Mouse (Mus musculus) lung, embryonic 16.5 days (tissue): Measurements from ENCODE around the gene Olfr1257. TPM values are rescaled to one million over a fixed set of nuclear protein-coding genes. Genes with fewer than 3 reads are reported as not detected.
"Not testable (repeated sequence)": the region's sequence is repeated elsewhere in the genome, so short reads cannot be mapped to it uniquely, and the experiment has no call there.

Source experiments
- ATAC-seq: fragments of 200-750 bp; cut with Nextera tagmentation; 2 replicates; pipeline ENCODE4 v1.8.0; 2017; ENCODE audit warnings: low read depth, mild to moderate bottlenecking, moderate library complexity
- H3K27ac ChIP-seq: fragments of 300-500 bp; sonication (generic); 2 replicates; pipeline ENCODE4 v1.5.1; 2014; ENCODE audit warnings: mild to moderate bottlenecking, control low read depth, low read length
- H3K27me3 ChIP-seq: fragments of 300-500 bp; sonication (generic); 2 replicates; pipeline ENCODE4 v1.6.1; 2014; ENCODE audit warnings: low read depth, low read length, mixed read lengths; ENCODE audit not compliant: control insufficient read depth, insufficient read depth
- H3K36me3 ChIP-seq: fragments of 300-500 bp; sonication (generic); 2 replicates; pipeline ENCODE4 v1.6.1; 2014; ENCODE audit warnings: low read length; ENCODE audit not compliant: control insufficient read depth, insufficient read depth
- H3K4me1 ChIP-seq: fragments of 300-500 bp; sonication (generic); replicated peaks from 2 replicates; pipeline ENCODE4 v1.6.1; 2014; ENCODE audit warnings: low read length, mixed read lengths; ENCODE audit not compliant: control insufficient read depth, insufficient read depth
- H3K4me2 ChIP-seq: fragments of 300-500 bp; sonication (generic); 2 replicates; pipeline ENCODE4 v1.6.1; 2014; ENCODE audit warnings: low read depth, low read length, control low read depth
- H3K4me3 ChIP-seq: fragments of 300-500 bp; sonication (generic); 2 replicates; pipeline ENCODE4 v1.5.1; 2014; ENCODE audit warnings: mild to moderate bottlenecking, low read length, control low read depth
- H3K9ac ChIP-seq: fragments of 300-500 bp; sonication (generic); 2 replicates; pipeline ENCODE4 v1.6.1; 2014; ENCODE audit warnings: low read length, control low read depth
- H3K9me3 ChIP-seq: fragments of 300-500 bp; sonication (generic); 2 replicates; pipeline ENCODE4 v1.6.1; 2016; ENCODE audit warnings: low read length; ENCODE audit not compliant: control insufficient read depth
- WGBS: fragments of 180-500 bp; shearing (Covaris S2); extraction: QIAGEN DNeasy Blood & Tissue Kit; methylation state at CpG from one replicate; pipeline ENCODE4 v1.1.7; 2014; 5-methylcytosine and 5-hydroxymethylcytosine counted together
- polyA plus RNA-seq: library from polyadenylated mRNA; unstranded; fragments of >200 nt; fragmentation: Nextera tagmentation; extraction: Ambion mirVana; gene quantifications from 2 replicates; pipeline ENCODE4 v1.2.1, GENCODE M21; 2015

Gene Olfr1257
- polyA plus RNA-seq = not detected in 2 replicates

- 74% methylated on average over 1 of the region's 1 CpGs for WGBS
- no peak for ATAC-seq
Measured at GRCm38 (mm10) chr2:89878137-89878536, at the start of gene Olfr1257. TSS of gene Olfr1257 (plus strand) at chr2:89878437.

DNA sequence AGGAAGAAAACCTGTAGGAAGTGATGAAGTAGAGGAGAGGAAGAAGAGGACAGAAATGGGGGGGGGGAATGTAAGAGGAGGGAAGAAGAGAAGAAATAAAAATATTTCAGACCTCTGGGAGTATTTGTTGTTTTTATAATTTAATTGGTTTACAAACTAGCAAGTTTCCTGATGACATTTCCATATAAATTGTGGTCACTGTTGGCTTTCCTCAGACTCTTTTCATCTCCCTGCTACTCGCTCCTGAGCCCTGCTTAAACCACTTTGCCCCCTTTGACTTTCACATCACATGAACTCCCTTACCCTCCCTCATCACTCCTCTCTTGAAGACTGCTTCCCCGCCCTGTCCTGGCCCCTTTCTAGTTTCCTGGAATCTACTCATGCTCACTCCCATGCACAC, 36.8 kb upstream of the Olfr1257 start, which contains the start of gene Olfr1256:
TSS of gene Olfr1256 (minus strand) at position 101 of the 400 bp plus-strand sequence.
- 50% methylated on average over 2 of the region's 2 CpGs for WGBS
- H3K9me3 ChIP-seq = no peaks in the 10 kb centered on the region

More at GRCm38 (mm10) chr2:89878137-89878536, at the start of gene Olfr1257:
- Histone ChIP-seq H3K27ac (no peak within 1 kb of the TSS), H3K4me3 (no peak within 1 kb of the TSS), H3K4me2 (no peak within 1 kb of the TSS), H3K36me3 (no peaks in the 10 kb centered on the region), H3K9me3 (no peaks in the 10 kb centered on the region), H3K9ac (no peak within 1 kb of the TSS), H3K4me1 (no peaks in the 10 kb centered on the region), H3K27me3 (no peaks in the 10 kb centered on the region)

DNA sequence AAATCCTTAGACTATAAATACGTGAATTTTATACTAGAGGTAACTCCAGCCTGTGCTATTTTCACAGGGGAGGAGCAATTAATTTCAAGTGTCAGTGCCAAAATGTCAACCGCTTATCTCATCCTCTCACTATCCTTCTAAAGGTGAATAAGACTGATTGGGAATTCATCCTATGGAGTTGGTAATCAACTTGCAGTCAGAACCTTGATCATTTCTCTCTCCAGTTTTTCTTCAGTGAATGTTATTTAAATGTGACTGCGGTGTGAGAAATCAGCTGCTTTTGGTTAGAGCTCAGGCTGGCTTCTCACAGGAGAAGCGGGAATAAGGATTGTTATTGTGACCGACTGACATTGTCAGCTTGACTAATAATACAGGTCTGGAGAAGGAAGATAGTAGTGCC, 30.1 kb upstream of the Olfr1257 start, which contains the start of gene Olfr48:
TSS of gene Olfr48 (minus strand) at position 101 of the 400 bp plus-strand sequence.
- Histone ChIP-seq H3K9ac (no peak within 1 kb of the TSS), H3K9me3 (no peaks in the 10 kb centered on the region), H3K4me2 (no peak within 1 kb of the TSS), H3K27me3 (no peaks in the 10 kb centered on the region), H3K36me3 (no peaks in the 10 kb centered on the region), H3K4me1 (no peaks in the 10 kb centered on the region), H3K4me3 (no peak within 1 kb of the TSS), H3K27ac (no peak within 1 kb of the TSS)
- ATAC-seq = no peak
- WGBS = 68% methylated on average over 5 of the region's 5 CpGs

More for the DNA sequence above, 36.8 kb upstream of the Olfr1257 start, which contains the start of gene Olfr1256:
- H3K9ac ChIP-seq = no peak within 1 kb of the TSS
- H3K36me3 ChIP-seq = no peaks in the 10 kb centered on the region
- no peak within 1 kb of the TSS for H3K27ac ChIP-seq
- H3K4me2 ChIP-seq = no peak within 1 kb of the TSS
- H3K4me3 ChIP-seq = no peak within 1 kb of the TSS
- H3K4me1 ChIP-seq = no peaks in the 10 kb centered on the region
- H3K27me3 ChIP-seq = no peaks in the 10 kb centered on the region
- no peak for ATAC-seq

DNA sequence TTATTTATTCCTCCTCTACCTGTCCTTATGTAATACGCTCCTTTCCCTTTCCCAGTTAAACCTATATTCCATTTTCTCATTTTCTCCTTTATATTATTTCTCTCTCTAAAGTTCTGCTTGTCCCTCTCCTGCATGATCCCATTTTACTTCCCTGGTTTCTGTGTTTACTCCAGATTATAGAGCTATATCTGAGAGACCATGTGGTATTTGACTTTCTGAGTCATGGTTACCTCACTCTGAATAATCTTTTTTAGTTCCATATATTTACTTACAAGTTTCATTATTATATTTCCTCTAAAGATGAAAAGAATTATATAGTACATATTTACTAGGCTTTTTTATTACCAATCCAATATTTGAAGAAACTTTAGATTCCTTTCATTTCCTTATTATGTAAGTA, 29.0 kb upstream of the Olfr1257 start:
- WGBS = 77% methylated on average over 1 of the region's 1 CpGs
- no peak overlapping the region for H3K4me2 ChIP-seq
- H3K4me3 ChIP-seq = no peak overlapping the region
- no peak overlapping the region for H3K9ac ChIP-seq
- H3K27ac ChIP-seq = no peak overlapping the region
- H3K9me3 ChIP-seq = no peaks in the 10 kb centered on the region
- H3K36me3 ChIP-seq = no peaks in the 10 kb centered on the region
- ATAC-seq = no peak
- no peaks in the 10 kb centered on the region for H3K27me3 ChIP-seq
- no peaks in the 10 kb centered on the region for H3K4me1 ChIP-seq

DNA sequence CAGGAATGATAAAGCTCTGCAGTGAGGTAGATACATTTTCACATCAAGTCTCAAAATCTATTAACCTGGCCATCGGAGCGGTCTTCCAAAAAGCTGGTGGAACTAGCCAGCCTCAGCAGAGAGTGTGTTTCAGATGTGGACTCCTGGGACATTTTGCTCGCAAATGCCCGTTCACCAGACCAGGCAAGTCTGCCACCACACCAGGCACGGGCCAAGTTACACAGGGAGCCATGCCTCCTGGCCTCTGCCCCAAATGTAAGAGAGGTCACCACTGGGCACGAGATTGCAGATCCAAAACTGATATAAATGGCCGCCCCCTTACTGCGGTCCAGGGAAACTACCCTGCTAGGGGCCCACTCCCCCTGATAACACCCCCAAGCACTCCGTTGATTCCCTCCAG, 34.4 kb downstream of the Olfr1257 start:
- not testable (repeated sequence) for H3K4me1 ChIP-seq, H3K27me3 ChIP-seq, H3K9me3 ChIP-seq, H3K36me3 ChIP-seq, H3K9ac ChIP-seq, H3K4me2 ChIP-seq, H3K27ac ChIP-seq, ATAC-seq, H3K4me3 ChIP-seq
- WGBS = 84% methylated on average over 9 of the region's 9 CpGs

- H3K36me3 ChIP-seq = no peaks in the 10 kb centered on the region
- no peaks in the 10 kb centered on the region for H3K9me3 ChIP-seq
- ATAC-seq = no peak
- no peak within 1 kb of the TSS for H3K27ac ChIP-seq
- H3K4me2 ChIP-seq = no peak within 1 kb of the TSS
- H3K4me3 ChIP-seq = no peak within 1 kb of the TSS
- no peak within 1 kb of the TSS for H3K9ac ChIP-seq
- H3K4me1 ChIP-seq = no peaks in the 10 kb centered on the region
- H3K27me3 ChIP-seq = no peaks in the 10 kb centered on the region
Measured at GRCm38 (mm10) chr2:89927009-89927408, 48.8 kb downstream of the Olfr1257 start, which contains the start of gene Olfr1258. TSS of gene Olfr1258 (plus strand) at chr2:89927309.

Other genes with a start within 250 kb of the Olfr1257 start
- gene Olfr1249, start 243.5 kb upstream of the Olfr1257 start, polyA plus RNA-seq = not detected in 2 replicates
- gene Olfr1250, start 217.0 kb upstream of the Olfr1257 start, polyA plus RNA-seq = not detected in 2 replicates
- gene Olfr1251, start 206.5 kb upstream of the Olfr1257 start, polyA plus RNA-seq = not detected in 2 replicates
- not detected in 2 replicates for gene Olfr1252, start 153.4 kb upstream of the Olfr1257 start, polyA plus RNA-seq
- gene Olfr1253, start 121.3 kb upstream of the Olfr1257 start, polyA plus RNA-seq = not detected in 2 replicates
- gene Olfr1254, start 84.8 kb upstream of the Olfr1257 start, polyA plus RNA-seq = not detected in 2 replicates
- not detected in 2 replicates for gene Olfr1255, start 66.4 kb upstream of the Olfr1257 start, polyA plus RNA-seq
- not detected in 2 replicates for gene Olfr1256, start 36.9 kb upstream of the Olfr1257 start, polyA plus RNA-seq
- not detected in 2 replicates for gene Olfr48, start 30.2 kb upstream of the Olfr1257 start, polyA plus RNA-seq
- gene Olfr1258, start 48.9 kb downstream of the Olfr1257 start, polyA plus RNA-seq = not detected in 2 replicates
- gene Olfr1259, start 70.2 kb downstream of the Olfr1257 start, polyA plus RNA-seq = not detected in 2 replicates
- not detected in 2 replicates for gene Olfr1260, start 95.9 kb downstream of the Olfr1257 start, polyA plus RNA-seq
- gene Olfr1261, start 112.8 kb downstream of the Olfr1257 start, polyA plus RNA-seq = not detected in 2 replicates
- not detected in 2 replicates for gene Olfr1262, start 121.7 kb downstream of the Olfr1257 start, polyA plus RNA-seq
- not detected in 2 replicates for gene Olfr1263, start 133.7 kb downstream of the Olfr1257 start, polyA plus RNA-seq
- gene Olfr1264, start 147.1 kb downstream of the Olfr1257 start, polyA plus RNA-seq = not detected in 2 replicates
- not detected in 2 replicates for gene Olfr1265, start 156.9 kb downstream of the Olfr1257 start, polyA plus RNA-seq
- not detected in 2 replicates for gene Olfr140, start 185.2 kb downstream of the Olfr1257 start, polyA plus RNA-seq
- not detected in 2 replicates for gene Olfr1269, start 243.0 kb downstream of the Olfr1257 start, polyA plus RNA-seq